Mouse (Mus musculus) embryonic fibroblast, embryonic 13.5 days (primary cell): ENCODE data around the gene Calhm2. TPM values are rescaled to one million over a fixed set of nuclear protein-coding genes. Genes with fewer than 3 reads are reported as not detected.

Source experiments
- H3K27ac ChIP-seq: 2 replicates; pipeline ENCODE4 v1.5.1; 2012; ENCODE audit warnings: low read length, control low read depth, inconsistent platforms; ENCODE audit not compliant: insufficient read depth
- H3K4me1 ChIP-seq: 2 replicates; pipeline ENCODE4 v1.6.1; 2011; ENCODE audit warnings: low read length; ENCODE audit not compliant: control insufficient read depth, insufficient read depth
- H3K4me3 ChIP-seq: 2 replicates; pipeline ENCODE4 v1.5.1; 2011; ENCODE audit warnings: mild to moderate bottlenecking, control low read depth, low read length; ENCODE audit not compliant: insufficient read depth
- CTCF ChIP-seq: IDR thresholded peaks from 2 replicates; pipeline ENCODE4 v1.5.1; 2011; ENCODE audit warnings: mild to moderate bottlenecking, control low read depth, low read length, moderate library complexity, borderline replicate concordance; ENCODE audit not compliant: insufficient read depth
- POLR2A ChIP-seq: IDR thresholded peaks from 2 replicates; pipeline ENCODE4 v1.6.1; 2011; ENCODE audit warnings: low read depth, mild to moderate bottlenecking, control low read depth, low read length, moderate library complexity
- polyA plus RNA-seq: library from polyadenylated mRNA; stranded (reverse); fragments of >200 nt; gene quantifications from 2 replicates; pipeline ENCODE4 v1.2.4, GENCODE M21; 2011; ENCODE audit warnings: low read depth; ENCODE audit not compliant: missing spikeins, insufficient read length

The Calhm2 gene
- polyA plus RNA-seq, 1 experiment = 13.7 TPM

DNA sequence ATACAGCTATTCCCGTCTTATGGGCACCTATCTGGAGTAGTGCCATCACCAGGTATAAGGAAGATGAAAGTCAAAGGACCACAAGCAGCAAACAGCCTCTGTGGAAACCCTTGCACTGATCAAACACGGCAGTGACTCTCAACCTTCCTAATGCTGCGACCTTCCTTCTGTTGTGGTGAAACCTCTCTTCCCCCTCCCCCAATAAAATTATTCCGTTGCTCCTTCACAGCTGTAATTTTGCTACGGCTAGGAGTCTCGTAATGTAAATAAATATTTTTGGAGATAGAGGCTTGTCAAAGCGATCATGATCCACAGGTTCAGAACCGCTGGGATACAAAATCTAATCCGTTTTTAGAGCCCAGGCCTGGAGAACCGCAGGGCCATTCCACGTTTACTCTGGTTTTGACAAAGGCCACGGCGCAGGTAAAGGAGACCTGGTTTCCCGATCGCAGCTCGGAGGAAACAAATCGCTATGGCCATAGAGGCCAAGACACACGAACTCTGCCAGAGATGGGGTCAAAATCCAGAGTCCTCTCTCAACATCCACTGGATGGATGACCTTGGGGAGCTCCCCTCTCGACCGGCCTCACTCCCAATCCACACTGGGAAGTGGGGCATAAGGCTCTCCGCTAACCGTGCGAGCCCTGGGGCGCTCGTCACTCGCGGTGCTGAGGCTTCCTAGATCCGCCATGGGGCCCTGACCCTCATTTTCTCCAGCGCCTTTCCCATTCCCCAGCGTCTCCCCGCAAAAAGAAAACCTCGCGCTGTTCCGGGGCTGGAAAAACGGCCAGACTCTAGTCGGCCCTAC is 48.2 kb downstream of the Calhm2 start:
- Histone ChIP-seq H3K4me3 (peak overlapping the region; percentile 92), H3K4me1 (peaks cover 2% of the 10 kb centered on the region), H3K27ac (peak overlapping the region; percentile 34)
- TF ChIP-seq CTCF = no peak
- TF ChIP-seq POLR2A = no peak

DNA sequence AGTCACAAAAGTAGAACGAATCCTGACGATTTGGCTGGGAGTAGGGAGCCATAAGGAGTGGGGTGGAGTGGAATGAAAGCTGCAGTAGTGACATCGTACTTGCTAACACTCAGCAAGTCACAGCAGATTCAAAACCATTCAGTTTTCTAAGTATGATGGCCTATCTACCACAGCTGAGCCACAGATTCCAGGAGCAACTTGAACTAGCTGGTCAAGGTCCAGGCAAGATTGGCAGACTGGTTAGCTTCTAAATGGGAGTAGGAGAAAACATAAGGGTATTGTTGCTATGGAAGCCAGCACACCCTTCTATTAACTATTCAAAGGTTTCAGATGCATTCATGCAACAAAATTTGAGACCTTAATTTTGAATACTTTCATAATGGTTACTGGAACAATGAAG is 49.9 kb downstream of the Calhm2 start:
- Histone ChIP-seq H3K4me1 (peaks cover 2% of the 10 kb centered on the region), H3K4me3 (no peak overlapping the region)
- TF ChIP-seq POLR2A (no peak), CTCF (no peak)

DNA sequence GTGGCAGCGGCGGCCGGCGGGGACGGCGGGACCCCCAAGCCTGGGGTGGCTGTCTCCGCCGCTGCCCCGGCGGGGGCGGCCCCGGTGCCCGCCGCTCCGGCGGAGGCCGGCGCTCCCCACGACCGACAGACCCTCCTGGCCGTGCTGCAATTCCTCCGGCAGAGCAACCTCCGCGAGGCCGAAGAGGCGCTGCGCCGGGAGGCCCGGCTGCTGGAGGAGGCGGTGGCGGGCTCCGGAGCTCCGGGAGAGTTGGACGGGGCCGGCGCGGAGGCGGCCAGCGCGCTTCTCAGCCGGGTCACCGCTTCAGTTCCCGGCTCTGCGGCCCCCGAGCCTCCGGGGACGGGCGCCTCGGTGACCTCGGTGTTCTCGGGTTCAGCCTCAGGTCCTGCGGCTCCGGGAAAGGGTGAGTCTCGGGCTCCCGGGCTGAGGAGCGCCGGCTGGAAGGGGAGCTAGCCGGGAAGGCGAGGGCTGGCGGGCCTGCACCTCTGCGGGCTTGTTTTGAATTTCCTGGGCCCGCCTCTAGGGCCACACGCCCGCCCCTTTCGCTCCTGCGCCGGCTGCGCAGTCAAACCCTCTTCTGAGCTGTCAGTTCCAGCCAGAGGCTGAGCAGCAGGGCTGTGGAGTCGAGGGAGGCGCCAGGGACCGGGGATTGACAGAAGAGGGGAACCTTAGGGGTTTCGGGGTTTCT is 70.0 kb downstream of the Calhm2 start:
- TF ChIP-seq CTCF = no peak
- peak; percentile 49 for TF ChIP-seq POLR2A
- Histone ChIP-seq H3K4me1 (no peaks in the 10 kb centered on the region), H3K4me3 (peak overlapping the region; percentile 72), H3K27ac (no peak overlapping the region)

More for the DNA sequence above, 49.9 kb downstream of the Calhm2 start:
- no peak overlapping the region for H3K27ac ChIP-seq

DNA sequence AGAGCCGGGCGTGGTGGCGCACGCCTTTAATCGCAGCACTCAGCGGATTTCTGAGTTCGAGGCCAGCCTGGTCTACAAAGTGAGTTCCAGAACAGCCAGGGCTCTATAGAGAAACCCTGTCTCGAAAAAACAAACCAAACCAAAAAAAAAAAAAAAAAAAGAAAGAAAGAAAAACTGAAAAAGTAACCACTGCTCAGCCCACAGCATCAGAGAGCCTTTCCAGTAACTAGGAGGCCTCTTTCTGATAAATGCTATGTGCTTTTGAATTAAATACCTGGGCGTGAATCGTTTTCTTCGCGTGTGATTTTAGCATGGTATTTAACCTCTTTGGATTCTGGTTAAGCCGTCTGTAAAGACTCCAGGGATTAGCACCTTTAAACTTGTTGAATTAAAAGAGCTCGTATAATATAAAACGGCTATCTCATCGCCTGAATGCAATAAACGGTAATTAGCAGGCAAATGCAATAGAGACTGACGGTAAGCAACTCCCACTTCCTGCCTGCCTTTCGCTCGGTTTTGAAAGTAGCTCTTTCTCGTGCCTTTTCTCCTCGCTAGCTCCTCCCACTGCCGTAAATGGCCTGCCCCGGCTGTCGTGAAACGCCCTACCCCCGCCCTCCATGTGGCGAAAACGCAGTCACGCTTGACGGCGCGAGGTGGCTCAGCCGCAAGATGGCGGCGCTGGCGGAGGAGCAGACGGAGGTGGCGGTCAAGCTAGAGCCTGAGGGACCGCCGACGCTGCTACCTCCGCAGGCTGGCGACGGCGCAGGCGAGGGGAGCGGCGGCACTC is 70.8 kb downstream of the Calhm2 start, which contains the start of gene Taf5:
Gene Taf5, plus strand, starts transcription at position 651 of the 787 bp plus-strand sequence.
- Histone ChIP-seq H3K4me3 (peak within 1 kb of the TSS; percentile 72), H3K4me1 (no peaks in the 10 kb centered on the region), H3K27ac (peak within 1 kb of the TSS; percentile 64)
- TF ChIP-seq POLR2A (peak; percentile 97), CTCF (no peak)

DNA sequence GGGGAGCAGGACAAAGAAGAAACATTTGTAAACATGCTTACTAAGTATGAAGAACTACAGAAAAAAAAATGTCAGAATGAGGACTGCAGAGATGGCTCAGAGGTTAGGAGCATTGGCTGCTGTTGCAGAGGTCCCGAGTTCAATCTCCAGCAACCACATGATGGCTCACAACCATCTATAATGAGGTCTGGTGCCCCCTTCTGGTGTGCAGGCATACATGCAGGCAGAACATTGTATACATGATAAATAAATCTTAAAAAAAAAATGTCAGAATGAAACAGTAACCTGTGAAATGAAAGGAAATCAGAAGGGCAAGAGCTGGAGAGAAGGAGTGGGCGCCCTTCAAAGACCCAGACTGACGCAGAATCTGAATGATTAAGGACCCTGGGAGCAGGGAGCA is 72.2 kb downstream of the Calhm2 start:
- Histone ChIP-seq H3K4me1 (no peaks in the 10 kb centered on the region), H3K27ac (no peak overlapping the region), H3K4me3 (no peak overlapping the region)
- TF ChIP-seq POLR2A = no peak
- no peak for TF ChIP-seq CTCF

DNA sequence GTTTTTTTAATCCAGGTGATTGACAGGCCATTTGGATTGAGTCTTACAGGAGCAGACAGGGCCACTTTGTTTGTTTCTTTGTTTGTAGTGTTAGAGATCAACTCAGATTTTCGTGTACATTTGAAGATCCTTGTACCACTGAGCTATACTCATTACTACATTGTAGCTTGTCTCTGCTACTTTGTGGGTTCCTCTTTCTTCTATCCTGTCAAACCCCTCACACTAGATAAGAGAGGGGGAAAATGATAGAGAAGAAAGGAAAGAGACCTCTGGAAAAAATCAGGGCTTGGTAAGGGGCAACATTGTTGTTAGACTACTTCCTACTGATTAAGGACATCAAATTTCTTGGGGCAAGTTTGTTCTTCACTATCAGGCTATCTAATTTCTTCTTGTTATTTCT is 80.4 kb downstream of the Calhm2 start:
- Histone ChIP-seq H3K27ac (no peak overlapping the region), H3K4me3 (no peak overlapping the region), H3K4me1 (no peaks in the 10 kb centered on the region)
- TF ChIP-seq POLR2A (no peak), CTCF (no peak)

Other genes starting within 250 kb of the Calhm2 start
- not detected in 2 replicates for gene Ina, start 123.6 kb downstream of the Calhm2 start, polyA plus RNA-seq
- gene Nt5c2, start 123.1 kb downstream of the Calhm2 start, polyA plus RNA-seq = 39.7 and 50.5 TPM in 2 replicates
- 13.3 and 18.4 TPM in 2 replicates for gene Pcgf6, start 87.4 kb downstream of the Calhm2 start, polyA plus RNA-seq
- 3.9 and 5.9 TPM in 2 replicates for gene Taf5, start 70.5 kb downstream of the Calhm2 start, polyA plus RNA-seq
- gene Usmg5, start 47.6 kb downstream of the Calhm2 start, polyA plus RNA-seq = 712 and 728 TPM in 2 replicates
- 22.2 and 22.6 TPM in 2 replicates for gene Pdcd11, start 47.5 kb downstream of the Calhm2 start, polyA plus RNA-seq
- gene Calhm1, start 6.0 kb upstream of the Calhm2 start, polyA plus RNA-seq = not detected in 2 replicates
- not detected in 2 replicates for gene Calhm3, start 19.5 kb upstream of the Calhm2 start, polyA plus RNA-seq
- gene Neurl1a, start 40.5 kb upstream of the Calhm2 start, polyA plus RNA-seq = 2.6 and 3.5 TPM in 2 replicates